Mouse (Mus musculus) adrenal gland (tissue): ENCODE data around the gene Chn1.
"Not testable (repeated sequence)": the region's sequence is repeated elsewhere in the genome, so short reads cannot be mapped to it uniquely, and the experiment has no call there.

Experiments used
- intact Hi-C: fragments of 180-260 bp; cut with DNase I; formaldehyde crosslinking; loops from one replicate; pipeline ENCODE4 v1.15.1; 2025
- long read RNA-seq, 2 experiments: library from polyadenylated mRNA; unstranded; transcript quantifications; one replicate each; pipeline ENCODE4 v2.0.0; 2020; ENCODE audit warnings: borderline replicate concordance in 1 of 2; ENCODE audit not compliant: insufficient replicate concordance in 1 of 2

The Chn1 gene
- long read RNA-seq, experiment 1, partial matches to known transcripts = 0 of 5 reads
- long read RNA-seq, experiment 1, other reads (novel, unspliced or antisense) = 2 of 5 reads
- long read RNA-seq, experiment 2, full-length matches to known transcripts = 4 of 11 reads
- long read RNA-seq, experiment 2, partial matches to known transcripts = 0 of 11 reads
- long read RNA-seq, experiment 2, other reads (novel, unspliced or antisense) = 7 of 11 reads

- intact Hi-C loops = loop anchor here (10.0 kb wide), 1 partner anchor 220 kb away; no protein-coding TSS in a partner anchor
Observed at GRCm38 (mm10) chr2:73774786-73775682, at the start of gene Chn1. Chn1 (minus strand) TSS chr2:73775346.

GRCm38 (mm10) chr2:73818742-73819141 is 43.6 kb upstream of the Chn1 start:
- intact Hi-C loops = no loop called here

GRCm38 (mm10) chr2:73807609-73808008 is 32.5 kb upstream of the Chn1 start:
- intact Hi-C loops = no loop called here

GRCm38 (mm10) chr2:73800127-73800526 is 25.0 kb upstream of the Chn1 start:
- intact Hi-C loops = not testable (repeated sequence)

- intact Hi-C loops = no loop called here
Observed at GRCm38 (mm10) chr2:73798786-73799185, 23.6 kb upstream of the Chn1 start.

- intact Hi-C loops = no loop called here
Observed at GRCm38 (mm10) chr2:73798136-73798535, 23.0 kb upstream of the Chn1 start.

GRCm38 (mm10) chr2:73791846-73792630 is 16.9 kb upstream of the Chn1 start:
- intact Hi-C loops = no loop called here

- intact Hi-C loops = no loop called here
Observed at GRCm38 (mm10) chr2:73790332-73790731, 15.2 kb upstream of the Chn1 start.

GRCm38 (mm10) chr2:73788395-73788794 is 13.2 kb upstream of the Chn1 start:
- intact Hi-C loops = no loop called here

- intact Hi-C loops = no loop called here
Observed at GRCm38 (mm10) chr2:73782371-73782905, 7.3 kb upstream of the Chn1 start.

GRCm38 (mm10) chr2:73780321-73781010 is 5.3 kb upstream of the Chn1 start:
- intact Hi-C loops = no loop called here

- intact Hi-C loops = loop anchor here (10.0 kb wide), 1 partner anchor 215 kb away; no protein-coding TSS in a partner anchor
Observed at GRCm38 (mm10) chr2:73779796-73780195, 4.7 kb upstream of the Chn1 start.

GRCm38 (mm10) chr2:73779016-73779595 is 4.0 kb upstream of the Chn1 start:
- intact Hi-C loops = loop anchor here (10.0 kb wide), 1 partner anchor 216 kb away; no protein-coding TSS in a partner anchor

- intact Hi-C loops = loop anchor here (10.0 kb wide), 1 partner anchor 218 kb away; no protein-coding TSS in a partner anchor
Observed at GRCm38 (mm10) chr2:73776936-73777335, 1.8 kb upstream of the Chn1 start.

- intact Hi-C loops = loop anchor here (10.0 kb wide), 1 partner anchor 219 kb away; no protein-coding TSS in a partner anchor
Observed at GRCm38 (mm10) chr2:73775683-73776310, 651 bp upstream of the Chn1 start.

- intact Hi-C loops = loop anchor here (10.0 kb wide), 1 partner anchor 222 kb away; no protein-coding TSS in a partner anchor
Observed at GRCm38 (mm10) chr2:73772945-73773344, 2.2 kb downstream of the Chn1 start.

GRCm38 (mm10) chr2:73768669-73769068 is 6.5 kb downstream of the Chn1 start:
- intact Hi-C loops = no loop called here

GRCm38 (mm10) chr2:73763541-73763940 is 11.6 kb downstream of the Chn1 start:
- intact Hi-C loops = no loop called here

- intact Hi-C loops = no loop called here
Observed at GRCm38 (mm10) chr2:73759899-73760298, 15.2 kb downstream of the Chn1 start.

- intact Hi-C loops = no loop called here
Observed at GRCm38 (mm10) chr2:73759027-73759426, 16.1 kb downstream of the Chn1 start.
